ENCODE assay signal across 34 mouse cellular contexts in the genomic region with DNA sequence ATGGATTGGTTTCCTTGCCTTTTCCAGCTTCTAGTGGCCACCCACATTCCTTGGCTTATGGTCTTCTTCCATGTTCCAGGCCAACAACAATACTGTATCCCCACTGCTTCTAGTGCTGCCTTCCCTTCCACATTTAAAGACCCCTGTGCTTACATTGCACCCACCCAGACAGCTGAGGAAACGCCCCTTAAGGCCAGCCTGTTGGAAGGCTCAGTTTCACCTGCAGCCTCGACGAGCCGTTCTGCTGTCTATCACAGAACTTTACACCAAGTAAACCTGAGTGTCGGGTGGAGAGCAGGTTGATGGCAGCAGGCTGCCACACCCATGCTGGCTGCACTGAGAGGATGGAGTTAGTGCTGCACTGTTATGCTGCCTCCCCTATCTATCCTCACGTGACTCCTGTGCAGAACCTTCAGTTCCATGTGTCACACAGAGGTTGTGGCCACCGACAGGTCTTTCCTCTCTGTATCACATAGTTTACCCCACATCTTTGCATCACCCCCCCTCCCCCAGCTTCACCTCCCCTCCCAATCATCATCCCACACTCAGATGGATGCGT. TPM values are rescaled to one million over a fixed set of nuclear protein-coding genes. Genes with fewer than 3 reads are reported as not detected.
DNase-seq lines count a peak whose midpoint lies in the region; ATAC-seq and TF ChIP-seq lines count a peak whose summit lies in the region.
"Had no signal": no experiment of that assay in that cellular context is flagged by ENCODE, and none has a peak within 500 bp of the region (broad histone marks: within the 10 kb centered on the region; RNA-seq: fewer than 3 reads in every experiment).

No protein-coding gene starts in this region.

- no peak overlapping the region for H3K4me2 ChIP-seq in embryonic facial prominence, embryonic 14.5 days (ENCODE audit: low read depth, low read length)
- no peak overlapping the region for H3K4me2 ChIP-seq in kidney, embryonic 15.5 days
- H3K4me2 ChIP-seq in lung, postnatal 0 days (replicated peaks; ENCODE audit: low read depth, low read length), result no peak overlapping the region
- no peak overlapping the region for H3K4me2 ChIP-seq in stomach, embryonic 15.5 days
- H3K4me2 ChIP-seq: embryonic facial prominence, embryonic 12.5 days; limb, embryonic 12.5 days; liver, embryonic 15.5 days; midbrain, embryonic 15.5 days; neural tube, embryonic 15.5 days had no signal

- no peak overlapping the region for H3K4me3 ChIP-seq in embryonic facial prominence, embryonic 14.5 days (ENCODE audit: low read depth, low read length)
- H3K4me3 ChIP-seq in embryonic facial prominence, embryonic 10.5 days, result no peak overlapping the region
- H3K4me3 ChIP-seq in kidney, embryonic 15.5 days (replicated peaks), result no peak overlapping the region
- H3K4me3 ChIP-seq in lung, postnatal 0 days (ENCODE audit: low read depth, low read length), result no peak overlapping the region
- no peak overlapping the region for H3K4me3 ChIP-seq in stomach, embryonic 15.5 days (replicated peaks)
- H3K4me3 ChIP-seq: embryonic facial prominence, embryonic 12.5 days; forebrain, embryonic 10.5 days; layer of hippocampus, adult 2 months; left cerebral cortex, adult 2 months; limb, embryonic 12.5 days; liver, embryonic 15.5 days; midbrain, embryonic 10.5 days; midbrain, embryonic 15.5 days; neural tube, embryonic 15.5 days had no signal

- no peaks in the 10 kb centered on the region for H3K27me3 ChIP-seq in embryonic facial prominence, embryonic 14.5 days (replicated peaks; ENCODE audit: control insufficient read depth, insufficient read depth, low read length)
- no peaks in the 10 kb centered on the region for H3K27me3 ChIP-seq in embryonic facial prominence, embryonic 10.5 days (replicated peaks; ENCODE audit: low read depth, poor library complexity, severe bottlenecking)
- no peaks in the 10 kb centered on the region for H3K27me3 ChIP-seq in kidney, embryonic 15.5 days
- no peaks in the 10 kb centered on the region for H3K27me3 ChIP-seq in lung, postnatal 0 days (replicated peaks; ENCODE audit: insufficient read depth, low read length)
- no peaks in the 10 kb centered on the region for H3K27me3 ChIP-seq in stomach, embryonic 15.5 days (replicated peaks)
- H3K27me3 ChIP-seq: CH12.LX; embryonic facial prominence, embryonic 12.5 days; liver, embryonic 15.5 days; midbrain, embryonic 15.5 days; neural tube, embryonic 15.5 days; Patski had no signal

- no peak overlapping the region for H3K9ac ChIP-seq in embryonic facial prominence, embryonic 14.5 days (ENCODE audit: low read depth, low read length)
- no peak overlapping the region for H3K9ac ChIP-seq in kidney, embryonic 15.5 days
- no peak overlapping the region for H3K9ac ChIP-seq in lung, postnatal 0 days (replicated peaks; ENCODE audit: low read depth)
- no peak overlapping the region for H3K9ac ChIP-seq in stomach, embryonic 15.5 days
- H3K9ac ChIP-seq: embryonic facial prominence, embryonic 12.5 days; forebrain, postnatal 0 days; limb, embryonic 12.5 days; liver, embryonic 15.5 days; midbrain, embryonic 15.5 days; neural tube, embryonic 15.5 days had no signal

- peaks cover 15% of the 10 kb centered on the region; the same call in 1 of the 2 replicates for H3K4me1 ChIP-seq in embryonic facial prominence, embryonic 14.5 days (ENCODE audit: control insufficient read depth, insufficient read depth, low read length)
- peaks cover 17% of the 10 kb centered on the region for H3K4me1 ChIP-seq in embryonic facial prominence, embryonic 10.5 days
- H3K4me1 ChIP-seq in kidney, embryonic 15.5 days, result peaks cover 19% of the 10 kb centered on the region
- peaks cover 12% of the 10 kb centered on the region; the same call in 1 of the 2 replicates for H3K4me1 ChIP-seq in lung, postnatal 0 days (ENCODE audit: insufficient read depth, low read depth, low read length)
- peaks cover 17% of the 10 kb centered on the region for H3K4me1 ChIP-seq in stomach, embryonic 15.5 days

- TF ChIP-seq EP300 in lung, postnatal 0 days (IDR thresholded peaks at IDR 0.05), result no peak

- H3K27ac ChIP-seq in embryonic facial prominence, embryonic 14.5 days (replicated peaks; ENCODE audit: low read depth, low read length), result no peak overlapping the region
- H3K27ac ChIP-seq in embryonic facial prominence, embryonic 10.5 days (replicated peaks), result no peak overlapping the region
- 0 out of 2 replicates have a peak overlapping the region, but pooled peaks have one; percentile 30 for H3K27ac ChIP-seq in kidney, embryonic 15.5 days
- H3K27ac ChIP-seq in lung, postnatal 0 days (ENCODE audit: low read length), result peak overlapping the region; percentile 77
- H3K27ac ChIP-seq in stomach, embryonic 15.5 days, result 0 out of 2 replicates have a peak overlapping the region, but pooled peaks have one; percentile 17
- H3K27ac ChIP-seq: embryonic facial prominence, embryonic 12.5 days; forebrain, embryonic 10.5 days; hindbrain, postnatal 0 days; layer of hippocampus, adult 2 months; left cerebral cortex, adult 2 months; limb, embryonic 12.5 days; liver, embryonic 15.5 days; macrophage; midbrain, embryonic 10.5 days; midbrain, embryonic 15.5 days; neural tube, embryonic 15.5 days had no signal

- ATAC-seq in embryonic facial prominence, embryonic 14.5 days (ENCODE audit: low read depth), result 0 out of 2 replicates have a peak, but pooled peaks have one; percentile 18
- ATAC-seq in kidney, embryonic 15.5 days (replicated peaks; ENCODE audit: low FRiP score), result no peak
- no peak for ATAC-seq in lung, postnatal 0 days
- 0 out of 2 replicates have a peak, but pooled peaks have one; percentile 27 for ATAC-seq in stomach, embryonic 15.5 days (ENCODE audit: insufficient read depth, low FRiP score, low read depth)
- ATAC-seq: forebrain, postnatal 0 days; hindbrain, postnatal 0 days; midbrain, embryonic 15.5 days; Patski had no signal

- no peak for TF ChIP-seq CTCF in lung, postnatal 0 days (IDR thresholded peaks at IDR 0.05)

- no peaks in the 10 kb centered on the region for H3K9me3 ChIP-seq in embryonic facial prominence, embryonic 14.5 days (ENCODE audit: control insufficient read depth, low read length)
- H3K9me3 ChIP-seq in embryonic facial prominence, embryonic 10.5 days, result no peaks in the 10 kb centered on the region
- H3K9me3 ChIP-seq in kidney, embryonic 15.5 days (replicated peaks), result no peaks in the 10 kb centered on the region
- H3K9me3 ChIP-seq in lung, postnatal 0 days (ENCODE audit: low read length), result no peaks in the 10 kb centered on the region
- no peaks in the 10 kb centered on the region for H3K9me3 ChIP-seq in stomach, embryonic 15.5 days
- H3K9me3 ChIP-seq: embryonic facial prominence, embryonic 12.5 days; forebrain, embryonic 10.5 days; limb, embryonic 12.5 days; liver, embryonic 15.5 days; midbrain, embryonic 10.5 days; midbrain, embryonic 15.5 days; neural tube, embryonic 15.5 days had no signal

- 59% methylated on average over 8 of the region's 8 CpGs for WGBS in embryonic facial prominence, embryonic 14.5 days
- 83% methylated on average over 8 of the region's 8 CpGs for WGBS in embryonic facial prominence, embryonic 10.5 days
- WGBS in kidney, embryonic 15.5 days, result 48% methylated on average over 8 of the region's 8 CpGs
- 46% methylated on average over 8 of the region's 8 CpGs for WGBS in lung, postnatal 0 days
- 42% methylated on average over 8 of the region's 8 CpGs for WGBS in stomach, embryonic 15.5 days

- no peaks in the 10 kb centered on the region for H3K36me3 ChIP-seq in embryonic facial prominence, embryonic 14.5 days (ENCODE audit: control insufficient read depth, insufficient read depth, low read length)
- H3K36me3 ChIP-seq in embryonic facial prominence, embryonic 10.5 days (replicated peaks), result 0 out of 2 replicates have a peak, but pooled peaks cover 3% of the 10 kb centered on the region
- H3K36me3 ChIP-seq in kidney, embryonic 15.5 days, result no peaks in the 10 kb centered on the region
- H3K36me3 ChIP-seq in lung, postnatal 0 days (ENCODE audit: insufficient read depth, low read length), result no peaks in the 10 kb centered on the region
- no peaks in the 10 kb centered on the region for H3K36me3 ChIP-seq in stomach, embryonic 15.5 days
- H3K36me3 ChIP-seq: embryonic facial prominence, embryonic 12.5 days; forebrain, embryonic 10.5 days; limb, embryonic 12.5 days; liver, embryonic 15.5 days; midbrain, embryonic 10.5 days; midbrain, embryonic 15.5 days; neural tube, embryonic 15.5 days had no signal

- no peak for DNase-seq in embryonic facial prominence, embryonic 14.5 days (ENCODE audit: low spot score)
- DNase-seq in embryonic facial prominence, embryonic 10.5 days (ENCODE audit: low spot score), result no peak
- DNase-seq in kidney, postnatal 4 days, result no peak
- no peak for DNase-seq in lung, postnatal 0 days (ENCODE audit: low spot score)
- no peak for DNase-seq in lung, adult 18-20 months
- no peak for DNase-seq in spleen, postnatal 10 days (ENCODE audit: low spot score in 2 of 2)
- DNase-seq: adrenal gland, postnatal 10 days; cerebellum, adult 8-10 months; cerebellum, postnatal 36 days; forebrain, postnatal 0 days; heart, postnatal 14 days; kidney, adult 2 months; kidney, postnatal 25 days; retina, postnatal 1 day; right cerebral cortex, postnatal 14 days; thymus, adult 2 months; thymus, postnatal 36 days had no signal

RNA-seq across cellular contexts. Expression of gene Stx8, which starts 57.9 kb away (rescaled TPM):
- 57.5 and 58.9 TPM in 2 replicates for polyA plus RNA-seq in embryonic facial prominence, embryonic 14.5 days (2014; fragmentation: Nextera tagmentation; extraction: Ambion mirVana)
- 44.7 and 44.8 TPM in 2 replicates for polyA plus RNA-seq in embryonic facial prominence, embryonic 10.5 days (2016; fragmentation: Nextera tagmentation; extraction: Ambion mirVana)
- polyA plus RNA-seq in kidney, embryonic 15.5 days (2015; fragmentation: Nextera tagmentation; extraction: Ambion mirVana), result 51.1 and 52.4 TPM in 2 replicates
- 72.5 and 77.6 TPM in 2 replicates for polyA plus RNA-seq in lung, postnatal 0 days (2015; fragmentation: Nextera tagmentation; extraction: Ambion mirVana)
- polyA plus RNA-seq in stomach, embryonic 15.5 days (2015; fragmentation: Nextera tagmentation; extraction: Ambion mirVana), result 55.9 and 59.4 TPM in 2 replicates

RNA-seq across cellular contexts. Expression of gene Cfap52, which starts 58.4 kb away (rescaled TPM):
- 2.9 and 7.2 TPM in 2 replicates for polyA plus RNA-seq in embryonic facial prominence, embryonic 14.5 days (2014; fragmentation: Nextera tagmentation; extraction: Ambion mirVana)
- polyA plus RNA-seq in embryonic facial prominence, embryonic 10.5 days (2016; fragmentation: Nextera tagmentation; extraction: Ambion mirVana), result 0.34 and 0.55 TPM in 2 replicates
- polyA plus RNA-seq in kidney, embryonic 15.5 days (2015; fragmentation: Nextera tagmentation; extraction: Ambion mirVana), result 1.2 and 1.5 TPM in 2 replicates
- 9.8 and 12.4 TPM in 2 replicates for polyA plus RNA-seq in lung, postnatal 0 days (2015; fragmentation: Nextera tagmentation; extraction: Ambion mirVana)
- 0.86 and 1.5 TPM in 2 replicates for polyA plus RNA-seq in stomach, embryonic 15.5 days (2015; fragmentation: Nextera tagmentation; extraction: Ambion mirVana)
- polyA plus RNA-seq: heart, embryonic 14.5 days; liver, adult 2 months; liver, embryonic 15.5 days; macrophage had no signal

Comparison
In these comparisons a context has a peak if more than half of its experiments do, and no peak if none do; other contexts are left out.
1. ATAC-seq: peak in embryonic facial prominence, embryonic 14.5 days (single experiment) and stomach, embryonic 15.5 days (single experiment); none in kidney, embryonic 15.5 days (single experiment) and lung, postnatal 0 days (single experiment).
2. H3K27ac ChIP-seq: peak in kidney, embryonic 15.5 days (single experiment), lung, postnatal 0 days (single experiment) and stomach, embryonic 15.5 days (single experiment); none in embryonic facial prominence, embryonic 14.5 days (single experiment) and embryonic facial prominence, embryonic 10.5 days (single experiment).